ENCODE assay signal across 9 mouse cellular contexts in genomic region chr15:6386961-6387728, GRCm38 (mm10). TPM values are rescaled to one million over a fixed set of nuclear protein-coding genes. Genes with fewer than 3 reads are reported as not detected.
DNase-seq lines count a peak whose midpoint lies in the region; ATAC-seq lines count a peak whose summit lies in the region.
"Had no signal": no experiment of that assay in that cellular context is flagged by ENCODE, and none has a peak within 500 bp of the region (broad histone marks: within the 10 kb centered on the region; RNA-seq: fewer than 3 reads in every experiment).

No protein-coding gene starts in this region.

- intact Hi-C loops in left cerebral cortex, postnatal 25 days (cut with DNase I): loop anchor here (2.0 kb wide), 1 partner anchor 148 kb away; no protein-coding TSS in a partner anchor

- H3K4me3 ChIP-seq in kidney, embryonic 14.5 days (ENCODE audit: low read length): peak overlapping the region; percentile 54
- H3K4me3 ChIP-seq in liver, embryonic 15.5 days (replicated peaks): peak overlapping the region; percentile 42

- no peak for DNase-seq in kidney, adult 11 months
- peak; percentile 46 for DNase-seq in embryo, embryonic 11 days
- DNase-seq in heart, postnatal 4 days: peak; percentile 21
- no peak for DNase-seq in left cerebral cortex, postnatal 25 days (ENCODE audit: low spot score in 2 of 2)
- DNase-seq in urinary bladder, postnatal 14 days (ENCODE audit: low spot score): no peak

- H3K36me3 ChIP-seq in kidney, embryonic 14.5 days (ENCODE audit: control insufficient read depth, insufficient read depth, low read length): no peaks in the 10 kb centered on the region; the same call in 1 of the 2 replicates
- no peaks in the 10 kb centered on the region for H3K36me3 ChIP-seq in liver, embryonic 15.5 days (replicated peaks)

- H3K4me2 ChIP-seq in kidney, embryonic 14.5 days (replicated peaks; ENCODE audit: low read depth, low read length): peak overlapping the region; percentile 41
- H3K4me2 ChIP-seq in liver, embryonic 15.5 days: peak overlapping the region; percentile 56

- H3K9ac ChIP-seq in kidney, embryonic 14.5 days (ENCODE audit: low read depth, low read length): peak overlapping the region; percentile 52; the same call in 1 of the 2 replicates
- H3K9ac ChIP-seq in liver, embryonic 15.5 days: no peak overlapping the region

- H3K27ac ChIP-seq in kidney, embryonic 14.5 days (ENCODE audit: low read depth, low read length): peak overlapping the region; percentile 38; the same call in 1 of the 2 replicates
- no peak overlapping the region for H3K27ac ChIP-seq in liver, embryonic 15.5 days (replicated peaks)

- H3K9me3 ChIP-seq in kidney, embryonic 14.5 days (ENCODE audit: control insufficient read depth, low read length): no peaks in the 10 kb centered on the region
- H3K9me3 ChIP-seq in liver, embryonic 15.5 days (replicated peaks): no peaks in the 10 kb centered on the region

- ATAC-seq in kidney, embryonic 14.5 days (ENCODE audit: low FRiP score, low TSS enrichment): peak; percentile 26; the same call in 1 of the 2 replicates
- no peak for ATAC-seq in liver, embryonic 15.5 days (ENCODE audit: insufficient read depth)
- no peak for ATAC-seq in megakaryocyte-erythroid progenitor cell, adult 5-6 weeks (replicated peaks; ENCODE audit: low FRiP score, low TSS enrichment, poor library complexity, severe bottlenecking)

- no peaks in the 10 kb centered on the region for H3K27me3 ChIP-seq in kidney, embryonic 14.5 days (ENCODE audit: control insufficient read depth, insufficient read depth, low read length)
- H3K27me3 ChIP-seq in liver, embryonic 15.5 days: peaks cover 37% of the 10 kb centered on the region

- 3% methylated on average over 19 of the region's 19 CpGs for WGBS in kidney, embryonic 14.5 days
- WGBS in liver, embryonic 15.5 days (ENCODE audit: insufficient replicate concordance): 19% methylated on average over 19 of the region's 19 CpGs

- peaks cover 25% of the 10 kb centered on the region for H3K4me1 ChIP-seq in kidney, embryonic 14.5 days (ENCODE audit: control insufficient read depth, insufficient read depth, low read length)
- no peaks in the 10 kb centered on the region for H3K4me1 ChIP-seq in liver, embryonic 15.5 days (replicated peaks)

RNA-seq across cellular contexts. Expression of gene C9, which starts 58.0 kb away (rescaled TPM):
- not detected in 2 replicates for polyA plus RNA-seq in kidney, embryonic 14.5 days (2014; fragmentation: Nextera tagmentation; extraction: Ambion mirVana)
- not detected for total RNA-seq in heart, postnatal 4 days (2021)
- polyA plus RNA-seq in liver, embryonic 15.5 days (2015; fragmentation: Nextera tagmentation; extraction: Ambion mirVana): 6.2 and 7.7 TPM in 2 replicates
- total RNA-seq in megakaryocyte-erythroid progenitor cell, adult 5-6 weeks (2014; fragmentation: Nextera tagmentation): not detected in 2 replicates
- total RNA-seq in megakaryocyte-erythroid progenitor cell, adult 5-6 weeks (2017): not detected in 2 replicates
- not detected for total RNA-seq in left cerebral cortex, postnatal 25 days (2021)
- total RNA-seq: layer of hippocampus, postnatal 14 days had no signal

Comparison
In these comparisons a context has a peak if more than half of its experiments do, and no peak if none do; other contexts are left out.
1. DNase-seq: peak in embryo, embryonic 11 days (single experiment) and heart, postnatal 4 days (single experiment); none in kidney, adult 11 months (single experiment), left cerebral cortex, postnatal 25 days (0 of 2) and urinary bladder, postnatal 14 days (single experiment).